Mouse (Mus musculus): ENCODE measurements at regions not wholly inside any gene's neighbourhood (a gene's known extent, or its start where the extent isn't known, plus 50 kb on each side); places are given as distances from the start of the nearest gene placed in this dataset.

DNA sequence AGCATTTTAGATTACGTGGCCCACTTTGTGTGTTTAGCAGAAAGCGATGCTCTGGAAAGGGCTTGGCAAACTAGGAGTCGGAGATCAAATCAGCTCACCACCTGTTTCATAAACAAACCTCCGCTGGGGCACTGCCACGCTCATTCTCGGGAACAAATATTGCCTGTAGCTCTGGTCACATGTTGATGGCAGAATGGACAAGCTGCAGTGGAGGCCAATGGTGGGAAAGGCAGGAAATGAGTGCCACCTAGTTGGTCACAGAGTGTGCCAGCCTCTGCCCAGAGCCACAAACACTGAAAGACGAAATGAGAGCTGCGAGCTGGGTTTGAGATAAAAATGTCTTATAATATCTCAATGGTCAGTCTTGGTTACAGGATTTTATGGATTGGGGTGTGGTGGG is 259.2 kb upstream of the Csf3r start:
- no peak for DNase-seq (ENCODE audit: low spot score in 2 of 2)

- DNase-seq (ENCODE audit: low spot score in 2 of 2) = no peak
Observed at GRCm38 (mm10) chr4:125777126-125777525, 247.2 kb upstream of the Csf3r start.

DNA sequence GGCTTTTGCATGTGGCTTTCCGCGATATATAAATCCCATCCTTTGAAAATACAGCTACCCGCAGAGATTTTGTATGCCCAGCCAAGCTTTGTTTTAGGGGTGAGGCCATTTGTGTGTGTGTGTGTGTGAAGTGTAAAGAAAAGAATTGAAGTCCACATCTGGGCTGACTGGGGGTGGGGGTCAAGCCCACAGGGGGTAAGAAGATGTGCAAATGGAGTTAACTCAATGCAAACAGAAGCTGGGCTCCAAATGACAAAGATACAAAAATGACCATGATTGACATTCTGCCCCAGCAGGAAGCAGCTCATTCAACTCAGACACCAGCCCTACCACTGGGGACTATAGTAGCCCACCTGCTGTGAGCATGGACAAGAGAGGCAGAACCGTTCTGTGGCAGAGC is 244.2 kb upstream of the Csf3r start:
- DNase-seq (ENCODE audit: low spot score in 2 of 2) = no peak

- peak; percentile 47 to 48 for DNase-seq (ENCODE audit: low spot score in 2 of 2)
Observed at GRCm38 (mm10) chr4:125780921-125781487, 243.3 kb upstream of the Csf3r start.

DNA sequence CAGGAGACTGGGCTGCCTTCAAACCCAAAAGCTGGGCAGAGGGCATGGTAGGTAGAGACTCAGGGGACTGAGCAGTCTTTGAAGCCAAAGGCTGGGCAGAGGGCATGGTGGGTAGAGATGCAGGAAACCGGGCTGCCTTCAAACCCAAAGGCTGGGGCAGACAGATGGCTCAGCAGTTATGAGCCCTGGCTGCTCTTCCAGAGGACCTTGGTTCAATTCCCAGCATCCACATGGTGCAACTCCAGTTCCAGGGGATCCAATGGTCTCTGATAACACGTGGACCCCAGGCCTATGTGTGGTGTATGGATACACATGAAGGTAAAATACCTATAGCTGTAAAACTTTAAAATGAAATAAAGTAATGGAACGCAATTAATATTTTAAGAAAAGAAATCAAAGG is 242.0 kb upstream of the Csf3r start:
- DNase-seq (ENCODE audit: low spot score in 2 of 2) = no peak

GRCm38 (mm10) chr4:125786083-125786482 is 238.3 kb upstream of the Csf3r start:
- DNase-seq (ENCODE audit: low spot score in 2 of 2) = no peak

GRCm38 (mm10) chr4:125794679-125795078 is 229.7 kb upstream of the Csf3r start:
- DNase-seq (ENCODE audit: low spot score in 2 of 2) = no peak

GRCm38 (mm10) chr4:125807923-125808322 is 216.4 kb upstream of the Csf3r start:
- no peak for DNase-seq (ENCODE audit: low spot score in 2 of 2)

- no peak for DNase-seq (ENCODE audit: low spot score in 2 of 2)
Observed at GRCm38 (mm10) chr4:125809446-125810108, 214.8 kb upstream of the Csf3r start.

- no peak for DNase-seq (ENCODE audit: low spot score in 2 of 2)
Observed at GRCm38 (mm10) chr4:125810247-125810646, 214.1 kb upstream of the Csf3r start.

GRCm38 (mm10) chr4:125814311-125814710 is 210.0 kb upstream of the Csf3r start:
- peak; percentile 74 to 85 for DNase-seq (ENCODE audit: low spot score in 2 of 2)

GRCm38 (mm10) chr4:125815276-125815675 is 209.1 kb upstream of the Csf3r start:
- no peak for DNase-seq (ENCODE audit: low spot score in 2 of 2)

DNA sequence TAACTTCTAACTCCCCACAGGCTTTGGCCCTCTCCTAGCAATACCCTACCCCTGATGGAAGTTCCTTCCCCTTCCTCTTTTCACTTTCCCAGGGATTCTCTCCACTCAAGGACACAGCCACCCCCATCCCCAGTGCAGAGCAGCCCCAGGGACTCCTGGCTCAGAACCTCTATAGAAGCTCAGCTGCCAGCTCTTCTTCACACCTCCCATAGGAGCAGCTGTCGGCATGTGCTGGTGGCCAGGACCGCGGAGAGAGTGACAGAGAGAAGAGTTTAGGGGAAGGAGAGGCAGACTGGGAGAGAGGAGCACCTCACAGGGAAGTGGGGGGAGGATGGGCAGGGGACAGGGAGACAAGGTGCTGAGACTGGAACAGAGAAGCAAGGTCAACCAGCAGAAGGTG is 199.8 kb upstream of the Csf3r start:
- DNase-seq (ENCODE audit: low spot score in 2 of 2) = peak; percentile 29 to 44

GRCm38 (mm10) chr4:125826416-125826815 is 197.9 kb upstream of the Csf3r start:
- peak; percentile 24 to 29 for DNase-seq (ENCODE audit: low spot score in 2 of 2)

- DNase-seq (ENCODE audit: low spot score in 2 of 2) = no peak
Observed at GRCm38 (mm10) chr4:125835250-125835649, 189.1 kb upstream of the Csf3r start.

GRCm38 (mm10) chr4:125847568-125847967 is 176.8 kb upstream of the Csf3r start:
- no peak for DNase-seq (ENCODE audit: low spot score in 2 of 2)

DNA sequence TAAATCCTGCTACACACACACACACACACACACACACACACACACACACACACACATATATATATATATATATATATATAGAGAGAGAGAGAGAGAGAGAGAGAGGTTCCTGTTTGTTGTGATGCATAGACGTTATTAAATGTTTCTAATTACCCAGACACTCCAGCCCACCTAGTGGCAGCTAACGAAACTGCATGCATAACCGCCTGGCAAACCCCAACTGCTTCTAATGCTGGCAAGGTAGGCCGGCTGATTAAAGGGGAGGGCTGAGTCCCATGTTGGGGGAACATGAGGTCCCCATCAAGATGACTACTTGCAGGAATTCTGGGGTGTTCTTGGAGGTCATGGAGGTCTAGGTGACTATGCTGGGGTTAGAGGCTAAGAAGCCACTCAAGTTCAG is 174.1 kb upstream of the Csf3r start:
- peak in 1 of 2 experiments; percentile 39 for DNase-seq (ENCODE audit: low spot score in 2 of 2)

GRCm38 (mm10) chr4:125852545-125852944 is 171.8 kb upstream of the Csf3r start:
- DNase-seq (ENCODE audit: low spot score in 2 of 2) = peak; percentile 20 to 25

GRCm38 (mm10) chr4:125855983-125856591 is 168.3 kb upstream of the Csf3r start:
- DNase-seq (ENCODE audit: low spot score in 2 of 2) = peak; percentile 19 to 31

- DNase-seq (ENCODE audit: low spot score in 2 of 2) = no peak
Observed at GRCm38 (mm10) chr4:125856781-125857180, 167.6 kb upstream of the Csf3r start.

GRCm38 (mm10) chr4:125865057-125865456 is 159.3 kb upstream of the Csf3r start:
- DNase-seq (ENCODE audit: low spot score in 2 of 2) = no peak

DNA sequence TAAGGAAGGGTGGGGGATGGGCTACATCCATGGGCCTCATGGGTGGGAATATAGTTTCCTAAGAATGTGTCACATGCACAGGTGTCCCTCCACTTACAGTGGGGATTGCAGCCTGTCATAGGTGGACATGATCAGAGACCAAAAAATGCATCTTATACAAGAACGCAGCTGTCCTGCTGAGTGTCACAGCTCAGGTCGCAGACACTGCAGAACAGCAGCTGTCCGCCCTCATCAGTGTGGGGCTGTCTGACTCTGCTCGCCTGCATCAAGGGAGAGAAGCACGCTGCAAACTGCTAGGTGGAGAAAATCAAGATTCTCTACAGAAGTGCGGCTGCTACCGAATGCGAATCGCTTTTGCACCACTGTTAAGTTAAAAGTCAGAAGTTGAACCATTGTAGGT is 158.6 kb upstream of the Csf3r start:
- DNase-seq (ENCODE audit: low spot score in 2 of 2) = no peak

DNA sequence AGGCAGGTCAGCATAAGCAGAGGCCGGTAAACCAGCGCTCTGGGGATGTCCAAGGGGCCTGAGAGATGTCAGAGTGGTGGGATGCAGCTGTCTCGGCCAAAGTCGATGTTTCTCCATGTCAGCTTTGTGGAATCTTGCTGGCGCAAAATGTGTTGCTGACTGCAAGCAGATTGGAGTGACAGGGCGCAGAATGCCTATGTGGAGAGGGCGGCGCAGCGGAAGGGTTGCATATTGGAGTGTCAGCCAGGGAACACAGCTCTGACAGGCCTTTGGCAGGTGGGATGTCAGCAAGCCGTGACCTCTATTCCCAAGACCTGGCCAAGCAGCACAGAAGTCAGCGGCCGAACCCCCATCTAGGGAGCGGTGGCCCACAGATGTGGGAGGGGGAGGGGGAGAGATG is 153.1 kb upstream of the Csf3r start:
- no peak for DNase-seq (ENCODE audit: low spot score in 2 of 2)
